Mouse (Mus musculus): ENCODE measurements around the gene Optn. TPM values are rescaled to one million over a fixed set of nuclear protein-coding genes. Genes with fewer than 3 reads are reported as not detected.
"Not testable (repeated sequence)": the region's sequence is repeated elsewhere in the genome, so short reads cannot be mapped to it uniquely, and the experiment has no call there.

The Optn gene
- polyA plus RNA-seq, 1 experiment from 2014 or later = 7.1 TPM

- DNase-seq (ENCODE audit: low spot score) = peak; percentile 56
- not testable (repeated sequence) for H3K27ac ChIP-seq (replicated peaks; ENCODE audit: low read depth, low read length); H3K4me3 ChIP-seq (ENCODE audit: low read depth, low read length); H3K9ac ChIP-seq (ENCODE audit: low read depth, low read length); H3K4me2 ChIP-seq (ENCODE audit: low read depth, low read length); ATAC-seq (ENCODE audit: low read depth); H3K4me1 ChIP-seq (ENCODE audit: control insufficient read depth, insufficient read depth, low read length); H3K36me3 ChIP-seq (ENCODE audit: control insufficient read depth, insufficient read depth, low read length); H3K27me3 ChIP-seq (replicated peaks; ENCODE audit: control insufficient read depth, insufficient read depth, low read length); H3K9me3 ChIP-seq (ENCODE audit: control insufficient read depth, low read length)
- 67% methylated on average over 4 of the region's 4 CpGs for WGBS
Observed at GRCm38 (mm10) chr2:5090385-5090784, 26.5 kb upstream of the Optn start.

- H3K9ac ChIP-seq (ENCODE audit: low read depth, low read length) = no peak overlapping the region
- H3K27me3 ChIP-seq (replicated peaks; ENCODE audit: control insufficient read depth, insufficient read depth, low read length) = no peaks in the 10 kb centered on the region
- H3K9me3 ChIP-seq (ENCODE audit: control insufficient read depth, low read length) = no peaks in the 10 kb centered on the region
- no peaks in the 10 kb centered on the region for H3K36me3 ChIP-seq (ENCODE audit: control insufficient read depth, insufficient read depth, low read length)
- 75% methylated on average over 3 of the region's 3 CpGs for WGBS
- no peak overlapping the region for H3K27ac ChIP-seq (replicated peaks; ENCODE audit: low read depth, low read length)
- ATAC-seq (ENCODE audit: low read depth) (no peak), DNase-seq (ENCODE audit: low spot score) (no peak)
- H3K4me2 ChIP-seq (ENCODE audit: low read depth, low read length) = no peak overlapping the region
- H3K4me1 ChIP-seq (ENCODE audit: control insufficient read depth, insufficient read depth, low read length) = no peaks in the 10 kb centered on the region
- no peak overlapping the region for H3K4me3 ChIP-seq (ENCODE audit: low read depth, low read length)
Observed at GRCm38 (mm10) chr2:5087667-5088066, 23.8 kb upstream of the Optn start.

- ATAC-seq (ENCODE audit: low read depth) (no peak), DNase-seq (ENCODE audit: low spot score) (no peak)
- Histone ChIP-seq H3K36me3 (ENCODE audit: control insufficient read depth, insufficient read depth, low read length) (no peaks in the 10 kb centered on the region), H3K4me3 (ENCODE audit: low read depth, low read length) (no peak overlapping the region), H3K27me3 (replicated peaks; ENCODE audit: control insufficient read depth, insufficient read depth, low read length) (no peaks in the 10 kb centered on the region), H3K4me1 (ENCODE audit: control insufficient read depth, insufficient read depth, low read length) (no peaks in the 10 kb centered on the region), H3K4me2 (ENCODE audit: low read depth, low read length) (no peak overlapping the region), H3K9me3 (ENCODE audit: control insufficient read depth, low read length) (no peaks in the 10 kb centered on the region), H3K27ac (replicated peaks; ENCODE audit: low read depth, low read length) (no peak overlapping the region), H3K9ac (ENCODE audit: low read depth, low read length) (no peak overlapping the region)
- WGBS = 83% methylated on average over 7 of the region's 7 CpGs
Observed at GRCm38 (mm10) chr2:5083739-5084138, 19.9 kb upstream of the Optn start.

GRCm38 (mm10) chr2:5080053-5080787 lies 16.4 kb upstream of the Optn start:
- H3K36me3 ChIP-seq (ENCODE audit: control insufficient read depth, insufficient read depth, low read length) = no peaks in the 10 kb centered on the region
- peak overlapping the region; percentile 60 for H3K9ac ChIP-seq (ENCODE audit: low read depth, low read length)
- no peak overlapping the region for H3K27ac ChIP-seq (replicated peaks; ENCODE audit: low read depth, low read length)
- peak overlapping the region; percentile 57 for H3K4me2 ChIP-seq (ENCODE audit: low read depth, low read length)
- DNase-seq (ENCODE audit: low spot score) (peak; percentile 90), ATAC-seq (ENCODE audit: low read depth) (peak; percentile 79; the same call in 1 of the 2 replicates)
- H3K4me3 ChIP-seq (ENCODE audit: low read depth, low read length) = peak overlapping the region; percentile 30
- no peaks in the 10 kb centered on the region for H3K9me3 ChIP-seq (ENCODE audit: control insufficient read depth, low read length)
- WGBS = 4% methylated on average over 14 of the region's 14 CpGs
- no peaks in the 10 kb centered on the region for H3K4me1 ChIP-seq (ENCODE audit: control insufficient read depth, insufficient read depth, low read length)
- no peaks in the 10 kb centered on the region for H3K27me3 ChIP-seq (replicated peaks; ENCODE audit: control insufficient read depth, insufficient read depth, low read length)

GRCm38 (mm10) chr2:5077937-5078336 lies 14.1 kb upstream of the Optn start:
- H3K27me3 ChIP-seq (replicated peaks; ENCODE audit: control insufficient read depth, insufficient read depth, low read length) = no peaks in the 10 kb centered on the region
- 49% methylated on average over 2 of the region's 2 CpGs for WGBS
- H3K4me3 ChIP-seq (ENCODE audit: low read depth, low read length) = no peak overlapping the region
- no peak for DNase-seq (ENCODE audit: low spot score)
- no peaks in the 10 kb centered on the region for H3K4me1 ChIP-seq (ENCODE audit: control insufficient read depth, insufficient read depth, low read length)
- no peak overlapping the region for H3K27ac ChIP-seq (replicated peaks; ENCODE audit: low read depth, low read length)
- no peaks in the 10 kb centered on the region for H3K9me3 ChIP-seq (ENCODE audit: control insufficient read depth, low read length)
- no peak overlapping the region for H3K9ac ChIP-seq (ENCODE audit: low read depth, low read length)
- no peak overlapping the region for H3K4me2 ChIP-seq (ENCODE audit: low read depth, low read length)
- no peaks in the 10 kb centered on the region for H3K36me3 ChIP-seq (ENCODE audit: control insufficient read depth, insufficient read depth, low read length)
- ATAC-seq (ENCODE audit: low read depth) = no peak

- no peak overlapping the region for H3K4me2 ChIP-seq (ENCODE audit: low read depth, low read length)
- DNase-seq (ENCODE audit: low spot score) (no peak), ATAC-seq (ENCODE audit: low read depth) (no peak)
- no peaks in the 10 kb centered on the region for H3K4me1 ChIP-seq (ENCODE audit: control insufficient read depth, insufficient read depth, low read length)
- WGBS = 85% methylated on average over 2 of the region's 2 CpGs
- H3K9ac ChIP-seq (ENCODE audit: low read depth, low read length) = no peak overlapping the region
- H3K9me3 ChIP-seq (ENCODE audit: control insufficient read depth, low read length) = no peaks in the 10 kb centered on the region
- no peak overlapping the region for H3K27ac ChIP-seq (replicated peaks; ENCODE audit: low read depth, low read length)
- H3K36me3 ChIP-seq (ENCODE audit: control insufficient read depth, insufficient read depth, low read length) = no peaks in the 10 kb centered on the region
- H3K27me3 ChIP-seq (replicated peaks; ENCODE audit: control insufficient read depth, insufficient read depth, low read length) = no peaks in the 10 kb centered on the region
- no peak overlapping the region for H3K4me3 ChIP-seq (ENCODE audit: low read depth, low read length)
Observed at GRCm38 (mm10) chr2:5077490-5077889, 13.6 kb upstream of the Optn start.

- Histone ChIP-seq H3K4me1 (ENCODE audit: control insufficient read depth, insufficient read depth, low read length) (no peaks in the 10 kb centered on the region), H3K4me2 (ENCODE audit: low read depth, low read length) (no peak overlapping the region), H3K4me3 (ENCODE audit: low read depth, low read length) (no peak overlapping the region), H3K27ac (replicated peaks; ENCODE audit: low read depth, low read length) (no peak overlapping the region), H3K9me3 (ENCODE audit: control insufficient read depth, low read length) (no peaks in the 10 kb centered on the region), H3K36me3 (ENCODE audit: control insufficient read depth, insufficient read depth, low read length) (no peaks in the 10 kb centered on the region), H3K9ac (ENCODE audit: low read depth, low read length) (no peak overlapping the region), H3K27me3 (replicated peaks; ENCODE audit: control insufficient read depth, insufficient read depth, low read length) (no peaks in the 10 kb centered on the region)
- ATAC-seq (ENCODE audit: low read depth) (no peak), DNase-seq (ENCODE audit: low spot score) (no peak)
Observed at GRCm38 (mm10) chr2:5075856-5076255, 12.0 kb upstream of the Optn start.

- H3K4me2 ChIP-seq (ENCODE audit: low read depth, low read length) = no peak overlapping the region
- WGBS = 52% methylated on average over 2 of the region's 2 CpGs
- H3K9me3 ChIP-seq (ENCODE audit: control insufficient read depth, low read length) = no peaks in the 10 kb centered on the region
- H3K9ac ChIP-seq (ENCODE audit: low read depth, low read length) = no peak overlapping the region
- H3K4me3 ChIP-seq (ENCODE audit: low read depth, low read length) = no peak overlapping the region
- DNase-seq (ENCODE audit: low spot score) = peak; percentile 24
- no peak overlapping the region for H3K27ac ChIP-seq (replicated peaks; ENCODE audit: low read depth, low read length)
- no peaks in the 10 kb centered on the region for H3K27me3 ChIP-seq (replicated peaks; ENCODE audit: control insufficient read depth, insufficient read depth, low read length)
- H3K36me3 ChIP-seq (ENCODE audit: control insufficient read depth, insufficient read depth, low read length) = no peaks in the 10 kb centered on the region
- no peak for ATAC-seq (ENCODE audit: low read depth)
- no peaks in the 10 kb centered on the region for H3K4me1 ChIP-seq (ENCODE audit: control insufficient read depth, insufficient read depth, low read length)
Observed at GRCm38 (mm10) chr2:5075432-5075831, 11.6 kb upstream of the Optn start.

GRCm38 (mm10) chr2:5073785-5074184 lies 9.9 kb upstream of the Optn start:
- H3K4me2 ChIP-seq (ENCODE audit: low read depth, low read length) = no peak overlapping the region
- WGBS = 90% methylated on average over 3 of the region's 3 CpGs
- no peaks in the 10 kb centered on the region for H3K4me1 ChIP-seq (ENCODE audit: control insufficient read depth, insufficient read depth, low read length)
- H3K9me3 ChIP-seq (ENCODE audit: control insufficient read depth, low read length) = no peaks in the 10 kb centered on the region
- ATAC-seq (ENCODE audit: low read depth) (no peak), DNase-seq (ENCODE audit: low spot score) (no peak)
- no peak overlapping the region for H3K4me3 ChIP-seq (ENCODE audit: low read depth, low read length)
- no peaks in the 10 kb centered on the region for H3K27me3 ChIP-seq (replicated peaks; ENCODE audit: control insufficient read depth, insufficient read depth, low read length)
- no peaks in the 10 kb centered on the region for H3K36me3 ChIP-seq (ENCODE audit: control insufficient read depth, insufficient read depth, low read length)
- H3K27ac ChIP-seq (replicated peaks; ENCODE audit: low read depth, low read length) = no peak overlapping the region
- no peak overlapping the region for H3K9ac ChIP-seq (ENCODE audit: low read depth, low read length)

Data from embryonic facial prominence, embryonic 14.5 days (tissue).